26 mouse cellular contexts compared by ENCODE assay signal in genomic region chr1:187959192-187959591, GRCm38 (mm10).
"Had no signal": no experiment of that assay in that cellular context is flagged by ENCODE, and none has a peak within 500 bp of the region (broad histone marks: within the 10 kb centered on the region; RNA-seq: fewer than 3 reads in every experiment).

No protein-coding gene starts in this region.

- H3K4me1 ChIP-seq: limb, embryonic 10.5 days; limb, embryonic 13.5 days; liver, embryonic 12.5 days; liver, embryonic 15.5 days; lung, embryonic 15.5 days; megakaryocyte, embryonic 14.5 days; midbrain, embryonic 10.5 days; midbrain, embryonic 13.5 days; neural tube, embryonic 13.5 days had no signal

- H3K9ac ChIP-seq: limb, embryonic 13.5 days; liver, embryonic 12.5 days; liver, embryonic 15.5 days; lung, embryonic 15.5 days; midbrain, embryonic 13.5 days; neural tube, embryonic 13.5 days had no signal

- H3K4me2 ChIP-seq: limb, embryonic 13.5 days; liver, embryonic 12.5 days; liver, embryonic 15.5 days; lung, embryonic 15.5 days; midbrain, embryonic 13.5 days; neural tube, embryonic 13.5 days had no signal

- H3K27ac ChIP-seq: layer of hippocampus, adult 2 months; limb, embryonic 10.5 days; limb, embryonic 13.5 days; liver, embryonic 12.5 days; liver, embryonic 15.5 days; lung, embryonic 15.5 days; midbrain, embryonic 10.5 days; midbrain, embryonic 13.5 days; neural tube, embryonic 13.5 days; stomach, postnatal 0 days had no signal

- H3K27me3 ChIP-seq: liver, embryonic 12.5 days; liver, embryonic 15.5 days; lung, embryonic 15.5 days; megakaryocyte, embryonic 14.5 days; neural tube, embryonic 13.5 days had no signal

- H3K36me3 ChIP-seq: limb, embryonic 10.5 days; limb, embryonic 13.5 days; liver, embryonic 12.5 days; liver, embryonic 15.5 days; lung, embryonic 15.5 days; midbrain, embryonic 10.5 days; midbrain, embryonic 13.5 days; neural tube, embryonic 13.5 days had no signal

- ATAC-seq: liver, embryonic 12.5 days; midbrain, embryonic 13.5 days; midbrain, embryonic 16.5 days had no signal

- H3K4me3 ChIP-seq: layer of hippocampus, adult 2 months; limb, embryonic 10.5 days; limb, embryonic 13.5 days; liver, embryonic 12.5 days; liver, embryonic 15.5 days; lung, embryonic 15.5 days; midbrain, embryonic 10.5 days; midbrain, embryonic 13.5 days; myocyte; neural tube, embryonic 13.5 days had no signal

- H3K9me3 ChIP-seq: limb, embryonic 10.5 days; limb, embryonic 13.5 days; liver, embryonic 12.5 days; liver, embryonic 15.5 days; lung, embryonic 15.5 days; midbrain, embryonic 10.5 days; midbrain, embryonic 13.5 days; neural tube, embryonic 13.5 days had no signal

- DNase-seq: kidney, adult 11 months; kidney, postnatal 14 days; layer of hippocampus, adult 9-11 months; liver; lung, adult 18-20 months; lung, postnatal 10 days; lung, postnatal 36 days; right cerebral cortex, adult 18-20 months; right cerebral cortex, postnatal 14 days; right cerebral cortex, postnatal 4 days; thymus, adult 2 months; thymus, postnatal 14 days; thymus, postnatal 4 days had no signal
